Mouse (Mus musculus): ENCODE results near the gene Foxp3.

DNA sequence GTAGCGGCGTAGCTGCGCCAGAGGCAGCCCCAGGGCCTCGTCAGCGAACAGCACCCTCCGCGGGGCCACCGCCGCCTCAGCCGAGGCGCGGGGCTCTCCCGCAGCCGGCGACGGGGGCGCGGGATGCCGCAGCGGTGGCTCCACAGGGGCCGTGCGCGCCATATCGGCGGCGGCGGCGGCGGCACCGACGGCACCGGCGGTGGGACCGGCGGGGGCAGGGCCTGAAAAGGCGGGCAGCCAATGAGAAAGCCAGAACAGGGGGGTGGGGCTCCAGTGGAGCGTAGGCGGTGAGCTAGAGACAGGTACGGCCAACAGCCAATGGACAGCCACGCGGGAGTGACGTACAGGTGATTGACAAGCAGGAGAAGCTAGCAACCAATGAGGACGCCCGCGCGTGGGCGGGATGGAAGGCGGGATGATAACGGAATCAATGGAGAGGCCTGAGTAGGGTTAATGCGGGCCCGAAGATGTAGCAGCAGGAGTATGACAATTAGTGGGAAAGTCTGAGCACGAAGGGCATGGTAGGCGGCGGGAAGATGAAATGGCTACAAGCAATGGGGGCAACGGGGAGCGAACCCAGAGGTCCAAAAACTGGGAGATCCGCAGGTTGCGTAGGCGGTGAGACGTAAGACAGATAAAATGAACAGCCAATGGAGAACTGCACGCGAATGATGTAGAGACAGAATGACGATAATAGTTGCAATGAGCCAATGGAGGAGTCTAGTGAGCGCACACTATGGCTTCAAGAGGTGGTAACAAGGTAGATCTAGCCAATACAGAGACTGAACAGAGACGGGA, 842 bp downstream of the Foxp3 start, which contains the start of gene Ppp1r3f:
- TF ChIP-seq CTCF (IDR thresholded peaks at IDR 0.05; ENCODE audit: control insufficient read depth, insufficient read depth, low read length) (no peak), POLR2A (IDR thresholded peaks at IDR 0.05; ENCODE audit: borderline replicate concordance, control insufficient read depth, low read depth, low read length) (peak; percentile 6; the same call in 1 of the 2 replicates)
